Mouse (Mus musculus) lung, postnatal 0 days (tissue): ENCODE measurements at regions not wholly inside any gene's neighbourhood (a gene's known extent, or its start where the extent isn't known, plus 50 kb on each side); places are given as distances from the start of the nearest gene placed in this dataset.

Experiments
- ATAC-seq: fragments of 200-750 bp; cut with Nextera tagmentation; 2 replicates; pipeline ENCODE4 v1.8.0; 2017; ENCODE audit warnings: moderate library complexity
- DNase-seq: peaks from one replicate; pipeline ENCODE4 v3.0.0-alpha.2; 2016; ENCODE audit warnings: low spot score
- H3K27ac ChIP-seq: fragments of 300-500 bp; sonication (generic); 2 replicates; pipeline ENCODE4 v1.5.1; 2014; ENCODE audit warnings: antibody characterized with exemption, mild to moderate bottlenecking, low read length, mixed read lengths
- H3K27me3 ChIP-seq: fragments of 300-500 bp; sonication (generic); replicated peaks from 2 replicates; pipeline ENCODE4 v1.6.1; 2014; ENCODE audit warnings: low read length, mixed read lengths; ENCODE audit not compliant: insufficient read depth
- H3K36me3 ChIP-seq: fragments of 300-500 bp; sonication (generic); 2 replicates; pipeline ENCODE4 v1.6.1; 2014; ENCODE audit warnings: low read length, mixed read lengths; ENCODE audit not compliant: insufficient read depth
- H3K4me1 ChIP-seq: fragments of 300-500 bp; sonication (generic); 2 replicates; pipeline ENCODE4 v1.6.1; 2014; ENCODE audit warnings: antibody characterized with exemption, low read depth, low read length, mixed read lengths; ENCODE audit not compliant: insufficient read depth
- H3K4me2 ChIP-seq: fragments of 300-500 bp; sonication (generic); replicated peaks from 2 replicates; pipeline ENCODE4 v1.6.1; 2014; ENCODE audit warnings: low read depth, mild to moderate bottlenecking, low read length, moderate library complexity, mixed read lengths
- H3K4me3 ChIP-seq: fragments of 300-500 bp; sonication (generic); 2 replicates; pipeline ENCODE4 v1.5.1; 2014; ENCODE audit warnings: low read depth, low read length
- H3K9ac ChIP-seq: fragments of 300-500 bp; sonication (generic); replicated peaks from 2 replicates; pipeline ENCODE4 v1.6.1; 2014; ENCODE audit warnings: low read depth, mild to moderate bottlenecking
- H3K9me3 ChIP-seq: fragments of 300-500 bp; sonication (generic); 2 replicates; pipeline ENCODE4 v1.6.1; 2016; ENCODE audit warnings: low read length, mixed read lengths
- CTCF ChIP-seq: IDR thresholded peaks from 2 replicates; pipeline ENCODE4 v1.5.1; 2016; ENCODE audit warnings: antibody characterized with exemption, mild to moderate bottlenecking
- EP300 ChIP-seq: IDR thresholded peaks from 2 replicates; pipeline ENCODE4 v1.6.1; 2016; ENCODE audit warnings: antibody characterized with exemption, mild to moderate bottlenecking, control low read depth
- WGBS: fragments of 180-500 bp; shearing (Covaris S2); extraction: QIAGEN DNeasy Blood & Tissue Kit; methylation state at CpG from one replicate; pipeline ENCODE4 v1.1.7; 2014; 5-methylcytosine and 5-hydroxymethylcytosine counted together

GRCm38 (mm10) chr9:69814432-69814831 is 53.7 kb upstream of the Foxb1 start:
- H3K4me2 ChIP-seq: no peak overlapping the region
- H3K4me1 ChIP-seq: no peaks in the 10 kb centered on the region
- H3K27ac ChIP-seq: no peak overlapping the region
- H3K9ac ChIP-seq: no peak overlapping the region
- H3K4me3 ChIP-seq: no peak overlapping the region
- H3K27me3 ChIP-seq: no peaks in the 10 kb centered on the region
- no peaks in the 10 kb centered on the region for H3K36me3 ChIP-seq
- no peak for DNase-seq
- ATAC-seq: no peak
- TF ChIP-seq CTCF: peak; percentile 20; the same call in 1 of the 2 replicates
- no peak for TF ChIP-seq EP300
- WGBS: 32% methylated on average over 3 of the region's 3 CpGs
- no peaks in the 10 kb centered on the region for H3K9me3 ChIP-seq

- Histone ChIP-seq H3K4me3 (no peak overlapping the region), H3K27me3 (no peaks in the 10 kb centered on the region), H3K4me2 (no peak overlapping the region), H3K9me3 (no peaks in the 10 kb centered on the region), H3K36me3 (no peaks in the 10 kb centered on the region), H3K4me1 (no peaks in the 10 kb centered on the region), H3K9ac (no peak overlapping the region), H3K27ac (no peak overlapping the region)
- no peak for ATAC-seq
- 69% methylated on average over 9 of the region's 9 CpGs for WGBS
- DNase-seq: no peak
- TF ChIP-seq CTCF (no peak), EP300 (no peak)
These were observed 62.6 kb upstream of the Foxb1 start for GRCm38 (mm10) chr9:69823179-69823966.

GRCm38 (mm10) chr9:69828428-69828827 is 67.7 kb upstream of the Foxb1 start:
- TF ChIP-seq EP300 (no peak), CTCF (no peak)
- Histone ChIP-seq H3K4me2 (no peak overlapping the region), H3K9me3 (no peaks in the 10 kb centered on the region), H3K36me3 (no peaks in the 10 kb centered on the region), H3K4me3 (no peak overlapping the region), H3K27me3 (no peaks in the 10 kb centered on the region), H3K27ac (no peak overlapping the region), H3K9ac (no peak overlapping the region), H3K4me1 (no peaks in the 10 kb centered on the region)
- ATAC-seq (no peak), DNase-seq (no peak)
- WGBS: 82% methylated on average over 6 of the region's 6 CpGs

GRCm38 (mm10) chr9:69835396-69835795 is 74.7 kb upstream of the Foxb1 start:
- ATAC-seq: no peak
- H3K9me3 ChIP-seq: no peaks in the 10 kb centered on the region
- H3K27ac ChIP-seq: no peak overlapping the region
- H3K27me3 ChIP-seq: no peaks in the 10 kb centered on the region
- H3K9ac ChIP-seq: no peak overlapping the region
- no peaks in the 10 kb centered on the region for H3K4me1 ChIP-seq
- TF ChIP-seq CTCF: no peak
- no peak for TF ChIP-seq EP300
- no peak overlapping the region for H3K4me2 ChIP-seq
- no peak for DNase-seq
- H3K4me3 ChIP-seq: no peak overlapping the region
- WGBS: 62% methylated on average over 4 of the region's 4 CpGs
- no peaks in the 10 kb centered on the region for H3K36me3 ChIP-seq

- Histone ChIP-seq H3K4me1 (no peaks in the 10 kb centered on the region), H3K27me3 (no peaks in the 10 kb centered on the region), H3K9ac (no peak overlapping the region), H3K9me3 (no peaks in the 10 kb centered on the region), H3K4me2 (no peak overlapping the region), H3K36me3 (no peaks in the 10 kb centered on the region), H3K27ac (no peak overlapping the region), H3K4me3 (no peak overlapping the region)
- DNase-seq (no peak), ATAC-seq (no peak)
- 58% methylated on average over 2 of the region's 2 CpGs for WGBS
- TF ChIP-seq CTCF (no peak), EP300 (no peak)
These were observed 78.5 kb upstream of the Foxb1 start for GRCm38 (mm10) chr9:69839198-69839597.

GRCm38 (mm10) chr9:69844712-69845111 is 84.0 kb upstream of the Foxb1 start:
- DNase-seq: no peak
- no peak for TF ChIP-seq CTCF
- TF ChIP-seq EP300: no peak
- Histone ChIP-seq H3K9me3 (no peaks in the 10 kb centered on the region), H3K27me3 (no peaks in the 10 kb centered on the region), H3K4me2 (no peak overlapping the region), H3K36me3 (no peaks in the 10 kb centered on the region), H3K4me1 (no peaks in the 10 kb centered on the region), H3K4me3 (no peak overlapping the region), H3K9ac (no peak overlapping the region), H3K27ac (no peak overlapping the region)
- ATAC-seq: no peak
- 70% methylated on average over 6 of the region's 6 CpGs for WGBS

GRCm38 (mm10) chr9:69845210-69845609 is 84.5 kb upstream of the Foxb1 start:
- no peak for TF ChIP-seq EP300
- no peak for TF ChIP-seq CTCF
- Histone ChIP-seq H3K9me3 (no peaks in the 10 kb centered on the region), H3K4me2 (no peak overlapping the region), H3K27ac (no peak overlapping the region), H3K4me1 (no peaks in the 10 kb centered on the region), H3K36me3 (no peaks in the 10 kb centered on the region), H3K27me3 (no peaks in the 10 kb centered on the region), H3K4me3 (no peak overlapping the region), H3K9ac (no peak overlapping the region)
- 79% methylated on average over 9 of the region's 9 CpGs for WGBS
- DNase-seq (no peak), ATAC-seq (no peak)
